Mouse (Mus musculus) neural tube, embryonic 12.5 days (tissue): ENCODE results near the gene Cyp4f39. TPM values are rescaled to one million over a fixed set of nuclear protein-coding genes. Genes with fewer than 3 reads are reported as not detected.

Experiments used
- ATAC-seq: fragments of 200-750 bp; cut with Nextera tagmentation; 2 replicates; pipeline ENCODE4 v1.8.0; 2017; ENCODE audit warnings: low read depth, mild to moderate bottlenecking, moderate TSS enrichment, moderate library complexity; ENCODE audit not compliant: low FRiP score
- H3K27ac ChIP-seq: fragments of 300-500 bp; sonication (generic); 2 replicates; pipeline ENCODE4 v1.5.1; 2016
- H3K27me3 ChIP-seq: fragments of 300-500 bp; sonication (generic); replicated peaks from 2 replicates; pipeline ENCODE4 v1.6.1; 2016; ENCODE audit warnings: mild to moderate bottlenecking
- H3K36me3 ChIP-seq: fragments of 300-500 bp; sonication (generic); 2 replicates; pipeline ENCODE4 v1.6.1; 2016; ENCODE audit warnings: mild to moderate bottlenecking
- H3K4me1 ChIP-seq: fragments of 300-500 bp; sonication (generic); 2 replicates; pipeline ENCODE4 v1.6.1; 2016
- H3K4me2 ChIP-seq: fragments of 300-500 bp; sonication (generic); replicated peaks from 2 replicates; pipeline ENCODE4 v1.6.1; 2016; ENCODE audit warnings: mild to moderate bottlenecking
- H3K4me3 ChIP-seq: fragments of 300-500 bp; sonication (generic); 2 replicates; pipeline ENCODE4 v1.5.1; 2016
- H3K9ac ChIP-seq: fragments of 300-500 bp; sonication (generic); 2 replicates; pipeline ENCODE4 v1.6.1; 2016; ENCODE audit warnings: mild to moderate bottlenecking
- H3K9me3 ChIP-seq: fragments of 300-500 bp; sonication (generic); 2 replicates; pipeline ENCODE4 v1.6.1; 2016; ENCODE audit warnings: mild to moderate bottlenecking
- WGBS: fragments of 180-500 bp; shearing (Covaris S2); methylation state at CpG from one replicate; pipeline ENCODE4 v1.1.7; 2016; 5-methylcytosine and 5-hydroxymethylcytosine counted together
- polyA plus RNA-seq: library from polyadenylated mRNA; unstranded; fragments of >200 nt; fragmentation: Nextera tagmentation; extraction: Ambion mirVana; gene quantifications from 2 replicates; pipeline ENCODE4 v1.2.1, GENCODE M21; 2016

The Cyp4f39 gene
- polyA plus RNA-seq, 1 experiment from 2014 or later, result 0.99 TPM

DNA sequence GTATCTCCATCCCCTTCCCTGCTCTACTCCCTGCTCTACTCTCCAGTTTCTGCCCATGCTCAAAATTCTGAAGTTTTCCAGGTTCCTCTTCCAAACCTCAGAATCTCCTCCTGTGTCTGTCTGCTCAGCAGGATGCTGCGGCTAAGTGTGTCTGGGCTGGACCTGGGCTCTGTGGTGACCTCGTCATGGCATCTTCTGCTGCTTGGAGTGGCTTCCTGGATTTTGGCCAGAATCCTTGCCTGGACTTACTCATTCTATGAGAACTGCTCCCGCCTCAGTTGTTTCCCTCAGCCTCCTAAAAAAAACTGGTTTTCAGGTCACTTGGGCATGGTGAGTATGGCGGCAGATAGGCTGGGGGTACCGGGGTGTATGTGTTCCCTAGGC, 84.3 kb downstream of the Cyp4f39 start:
- Histone ChIP-seq H3K4me1 (peaks cover 4% of the 10 kb centered on the region), H3K27ac (no peak overlapping the region), H3K4me2 (peak overlapping the region; percentile 61), H3K4me3 (peak overlapping the region; percentile 41), H3K9me3 (no peaks in the 10 kb centered on the region), H3K36me3 (no peaks in the 10 kb centered on the region), H3K9ac (peak overlapping the region; percentile 42; the same call in 1 of the 2 replicates), H3K27me3 (no peaks in the 10 kb centered on the region)
- 77% methylated on average over 5 of the region's 5 CpGs for WGBS
- ATAC-seq, result peak; percentile 17; the same call in 1 of the 2 replicates

Other genes with a start within 250 kb of the Cyp4f39 start
- gene Brd4, start 168.0 kb upstream of the Cyp4f39 start, polyA plus RNA-seq, result 105 and 112 TPM in 2 replicates
- gene Akap8, start 131.5 kb upstream of the Cyp4f39 start, polyA plus RNA-seq, result 124 and 126 TPM in 2 replicates
- 135 and 136 TPM in 2 replicates for gene Akap8l, start 102.1 kb upstream of the Cyp4f39 start, polyA plus RNA-seq
- 41.4 and 50.5 TPM in 2 replicates for gene Wiz, start 63.3 kb upstream of the Cyp4f39 start, polyA plus RNA-seq
- 0.66 and 1.7 TPM in 2 replicates for gene Rasal3, start 49.1 kb upstream of the Cyp4f39 start, polyA plus RNA-seq
- not detected in 2 replicates for gene Pglyrp2, start 28.6 kb upstream of the Cyp4f39 start, polyA plus RNA-seq
- 9.5 and 10.8 TPM in 2 replicates for gene Cyp4f17, start 53.3 kb downstream of the Cyp4f39 start, polyA plus RNA-seq
- gene Cyp4f16, start 83.8 kb downstream of the Cyp4f39 start, polyA plus RNA-seq, result 19.8 and 25.3 TPM in 2 replicates
- gene Cyp4f37, start 168.6 kb downstream of the Cyp4f39 start, polyA plus RNA-seq, result not detected in 2 replicates
- not detected in 2 replicates for gene Cyp4f40, start 206.2 kb downstream of the Cyp4f39 start, polyA plus RNA-seq
- gene Cyp4f15, start 232.9 kb downstream of the Cyp4f39 start, polyA plus RNA-seq, result 0.22 and 0.84 TPM in 2 replicates